12 mouse cellular contexts compared by ENCODE assay signal in genomic region chr1:95315981-95316380, GRCm38 (mm10). TPM values are rescaled to one million over a fixed set of nuclear protein-coding genes. Genes with fewer than 3 reads are reported as not detected.
DNase-seq lines count a peak whose midpoint lies in the region; ATAC-seq lines count a peak whose summit lies in the region.
"Had no signal": no experiment of that assay in that cellular context is flagged by ENCODE, and none has a peak within 500 bp of the region (broad histone marks: within the 10 kb centered on the region; RNA-seq: fewer than 3 reads in every experiment).

No protein-coding gene starts in this region.

- WGBS in forebrain, embryonic 14.5 days: 75% methylated on average over 6 of the region's 6 CpGs
- 64% methylated on average over 6 of the region's 6 CpGs for WGBS in forebrain, embryonic 15.5 days
- WGBS in neural tube, embryonic 13.5 days: 85% methylated on average over 6 of the region's 6 CpGs
- 88% methylated on average over 6 of the region's 6 CpGs for WGBS in forebrain, embryonic 10.5 days

- no peaks in the 10 kb centered on the region for H3K36me3 ChIP-seq in forebrain, embryonic 14.5 days (ENCODE audit: control insufficient read depth, insufficient read depth, low read length)
- H3K36me3 ChIP-seq in forebrain, embryonic 15.5 days: no peaks in the 10 kb centered on the region
- H3K36me3 ChIP-seq in neural tube, embryonic 13.5 days: no peaks in the 10 kb centered on the region
- H3K36me3 ChIP-seq in forebrain, embryonic 10.5 days (replicated peaks): no peaks in the 10 kb centered on the region

- no peaks in the 10 kb centered on the region for H3K27me3 ChIP-seq in forebrain, embryonic 14.5 days (replicated peaks; ENCODE audit: control insufficient read depth, insufficient read depth, low read length)
- no peaks in the 10 kb centered on the region for H3K27me3 ChIP-seq in forebrain, embryonic 15.5 days
- no peaks in the 10 kb centered on the region for H3K27me3 ChIP-seq in neural tube, embryonic 13.5 days
- H3K27me3 ChIP-seq in forebrain, embryonic 10.5 days (ENCODE audit: poor library complexity, severe bottlenecking): no peaks in the 10 kb centered on the region
- H3K27me3 ChIP-seq: Patski had no signal

- no peak overlapping the region for H3K27ac ChIP-seq in forebrain, embryonic 14.5 days (ENCODE audit: low read depth, low read length)
- no peak overlapping the region for H3K27ac ChIP-seq in forebrain, embryonic 15.5 days (replicated peaks)
- no peak overlapping the region for H3K27ac ChIP-seq in neural tube, embryonic 13.5 days (replicated peaks)
- H3K27ac ChIP-seq in forebrain, embryonic 10.5 days: no peak overlapping the region
- H3K27ac ChIP-seq: stomach, postnatal 0 days had no signal

- H3K4me2 ChIP-seq in forebrain, embryonic 14.5 days (ENCODE audit: low read length): no peak overlapping the region
- H3K4me2 ChIP-seq in forebrain, embryonic 15.5 days (replicated peaks): no peak overlapping the region
- 0 out of 2 replicates have a peak overlapping the region, but pooled peaks have one; percentile 7 for H3K4me2 ChIP-seq in neural tube, embryonic 13.5 days

- H3K9ac ChIP-seq in forebrain, embryonic 14.5 days (ENCODE audit: low read length): no peak overlapping the region
- H3K9ac ChIP-seq in forebrain, embryonic 15.5 days (replicated peaks): no peak overlapping the region
- no peak overlapping the region for H3K9ac ChIP-seq in neural tube, embryonic 13.5 days

- no peak overlapping the region for H3K4me3 ChIP-seq in forebrain, embryonic 14.5 days (ENCODE audit: low read depth, low read length)
- no peak overlapping the region for H3K4me3 ChIP-seq in forebrain, embryonic 15.5 days
- no peak overlapping the region for H3K4me3 ChIP-seq in neural tube, embryonic 13.5 days
- no peak overlapping the region for H3K4me3 ChIP-seq in forebrain, embryonic 10.5 days

- ATAC-seq in forebrain, embryonic 14.5 days: no peak
- no peak for ATAC-seq in forebrain, embryonic 15.5 days (replicated peaks)
- ATAC-seq in neural tube, embryonic 13.5 days (ENCODE audit: low read depth): no peak
- ATAC-seq: Patski had no signal

- no peaks in the 10 kb centered on the region for H3K9me3 ChIP-seq in forebrain, embryonic 14.5 days (replicated peaks; ENCODE audit: control insufficient read depth, low read length)
- no peaks in the 10 kb centered on the region for H3K9me3 ChIP-seq in forebrain, embryonic 15.5 days
- no peaks in the 10 kb centered on the region for H3K9me3 ChIP-seq in neural tube, embryonic 13.5 days
- H3K9me3 ChIP-seq in forebrain, embryonic 10.5 days: no peaks in the 10 kb centered on the region

- H3K4me1 ChIP-seq in forebrain, embryonic 14.5 days (ENCODE audit: control insufficient read depth, insufficient read depth, low read length): peaks cover 8% of the 10 kb centered on the region; the same call in 1 of the 2 replicates
- peaks cover 17% of the 10 kb centered on the region for H3K4me1 ChIP-seq in forebrain, embryonic 15.5 days
- H3K4me1 ChIP-seq in neural tube, embryonic 13.5 days (replicated peaks): peaks cover 25% of the 10 kb centered on the region
- peaks cover 11% of the 10 kb centered on the region for H3K4me1 ChIP-seq in forebrain, embryonic 10.5 days

- peak; percentile 55 for DNase-seq in forebrain, embryonic 14.5 days (ENCODE audit: low spot score)
- no peak for DNase-seq in neural tube, embryonic 10.5 days (ENCODE audit: extremely low spot score, low spot score)
- peak; percentile 28 for DNase-seq in left cerebral cortex, adult 11 months (ENCODE audit: low spot score)
- peak; percentile 42 for DNase-seq in right cerebral cortex, postnatal 4 days
- DNase-seq in spleen, adult 12 weeks (ENCODE audit: low spot score): no peak
- DNase-seq in forebrain, embryonic 10.5 days (ENCODE audit: extremely low spot score, low spot score): no peak
- DNase-seq: kidney, adult 2 months; lung, postnatal 36 days had no signal

RNA-seq across cellular contexts. Expression of gene Fam174a, which starts 2.6 kb away (rescaled TPM):
- polyA plus RNA-seq in forebrain, embryonic 14.5 days (2014; fragmentation: Nextera tagmentation; extraction: Ambion mirVana): 20.4 and 23.9 TPM in 2 replicates
- 20.9 and 21.2 TPM in 2 replicates for polyA plus RNA-seq in forebrain, embryonic 15.5 days (2015; fragmentation: Nextera tagmentation; extraction: Ambion mirVana)
- 28.6 and 29.6 TPM in 2 replicates for polyA plus RNA-seq in neural tube, embryonic 13.5 days (2015; fragmentation: Nextera tagmentation; extraction: Ambion mirVana)
- polyA plus RNA-seq in forebrain, embryonic 10.5 days (2016; fragmentation: Nextera tagmentation; extraction: Ambion mirVana): 14.4 and 14.6 TPM in 2 replicates

Comparison
In these comparisons a context has a peak if more than half of its experiments do, and no peak if none do; other contexts are left out.
1. DNase-seq: peak in forebrain, embryonic 14.5 days (single experiment), left cerebral cortex, adult 11 months (single experiment) and right cerebral cortex, postnatal 4 days (single experiment); none in neural tube, embryonic 10.5 days (single experiment), spleen, adult 12 weeks (single experiment) and forebrain, embryonic 10.5 days (single experiment).